ENCODE assay signal across 8 mouse cellular contexts in the genomic region with DNA sequence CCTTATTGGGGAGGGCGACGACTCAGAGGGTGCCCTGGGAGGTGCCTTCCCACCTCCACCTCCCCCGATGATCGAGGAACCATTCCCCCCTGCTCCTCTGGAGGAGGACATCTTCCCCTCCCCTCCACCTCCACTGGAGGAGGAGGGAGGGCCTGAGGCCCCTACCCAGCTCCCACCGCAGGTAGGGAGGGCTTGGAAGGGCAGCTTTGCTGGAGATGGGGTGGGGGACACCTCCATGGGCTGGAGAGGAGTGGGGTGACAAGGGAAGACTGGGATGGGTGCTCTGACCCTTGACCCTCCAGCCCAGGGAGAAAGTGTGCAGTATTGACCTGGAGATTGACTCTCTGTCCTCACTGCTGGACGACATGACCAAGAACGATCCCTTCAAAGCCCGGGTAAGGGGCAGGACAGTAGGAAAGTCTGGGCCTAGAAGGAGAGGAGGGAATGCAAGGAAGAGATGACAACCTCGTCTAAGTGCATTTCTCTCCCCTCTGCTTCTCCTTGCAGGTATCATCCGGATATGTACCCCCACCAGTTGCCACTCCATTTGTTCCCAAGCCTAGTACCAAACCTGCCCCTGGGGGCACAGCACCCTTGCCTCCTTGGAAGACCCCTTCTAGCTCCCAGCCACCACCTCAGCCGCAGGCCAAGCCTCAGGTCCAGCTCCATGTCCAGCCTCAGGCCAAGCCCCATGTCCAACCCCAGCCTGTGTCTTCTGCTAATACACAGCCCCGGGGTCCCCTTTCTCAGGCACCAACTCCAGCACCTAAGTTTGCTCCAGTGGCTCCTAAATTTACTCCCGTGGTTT. TPM values are rescaled to one million over a fixed set of nuclear protein-coding genes. Genes with fewer than 3 reads are reported as not detected.
A peak's percentile ranks its signal among the peaks of the same experiment; 100 is the strongest.
DNase-seq lines count a peak whose midpoint lies in the region; ATAC-seq and TF ChIP-seq lines count a peak whose summit lies in the region.

No protein-coding gene starts in this region.

- peak overlapping the region; percentile 80 for H3K4me3 ChIP-seq in kidney, postnatal 0 days (replicated peaks; ENCODE audit: low read depth, low read length)
- peak overlapping the region; percentile 73 for H3K4me3 ChIP-seq in embryonic facial prominence, embryonic 12.5 days
- peak overlapping the region; percentile 92 for H3K4me3 ChIP-seq in hindbrain, embryonic 15.5 days
- H3K4me3 ChIP-seq in midbrain, postnatal 0 days (ENCODE audit: low read depth, low read length): peak overlapping the region; percentile 89

- peak overlapping the region; percentile 98 for H3K27ac ChIP-seq in kidney, postnatal 0 days
- peak overlapping the region; percentile 97; the same call in 1 of the 2 replicates for H3K27ac ChIP-seq in embryonic facial prominence, embryonic 12.5 days
- no peak overlapping the region for H3K27ac ChIP-seq in hindbrain, embryonic 15.5 days (replicated peaks)
- H3K27ac ChIP-seq in midbrain, postnatal 0 days (ENCODE audit: low read depth, low read length): no peak overlapping the region

- ATAC-seq in kidney, postnatal 0 days (replicated peaks; ENCODE audit: low FRiP score, low read depth): no peak
- no peak for ATAC-seq in embryonic facial prominence, embryonic 12.5 days (ENCODE audit: insufficient number of reproducible peaks, insufficient read depth, low FRiP score, low TSS enrichment)
- ATAC-seq in hindbrain, embryonic 15.5 days (ENCODE audit: low FRiP score, low read depth): no peak; the same call in 1 of the 2 replicates
- ATAC-seq in midbrain, postnatal 0 days (ENCODE audit: low FRiP score): no peak

- H3K36me3 ChIP-seq in kidney, postnatal 0 days (ENCODE audit: insufficient read depth, low read length): peaks cover 10% of the 10 kb centered on the region
- H3K36me3 ChIP-seq in embryonic facial prominence, embryonic 12.5 days: peaks cover 34% of the 10 kb centered on the region
- H3K36me3 ChIP-seq in hindbrain, embryonic 15.5 days: peaks cover 6% of the 10 kb centered on the region; the same call in 1 of the 2 replicates
- H3K36me3 ChIP-seq in midbrain, postnatal 0 days (ENCODE audit: insufficient read depth, low read length): peaks cover 8% of the 10 kb centered on the region

- H3K9ac ChIP-seq in kidney, postnatal 0 days (ENCODE audit: low read depth, low read length): peak overlapping the region; percentile 91
- peak overlapping the region; percentile 86 for H3K9ac ChIP-seq in embryonic facial prominence, embryonic 12.5 days
- H3K9ac ChIP-seq in hindbrain, embryonic 15.5 days: peak overlapping the region; percentile 89
- peak overlapping the region; percentile 70 for H3K9ac ChIP-seq in midbrain, postnatal 0 days (replicated peaks; ENCODE audit: low read length, poor library complexity, severe bottlenecking)

- DNase-seq in kidney, postnatal 0 days (ENCODE audit: low spot score): no peak
- DNase-seq in kidney, adult 11 months: no peak
- DNase-seq in midbrain, postnatal 0 days (ENCODE audit: low spot score): no peak
- no peak for DNase-seq in ovary, postnatal 10 days (ENCODE audit: low spot score)
- DNase-seq in embryo, embryonic 10.5 days (ENCODE audit: low spot score): no peak
- no peak for DNase-seq in ovary, postnatal 14 days (ENCODE audit: low spot score)

- TF ChIP-seq CTCF in kidney, postnatal 0 days (IDR thresholded peaks at IDR 0.05; ENCODE audit: low read depth): no peak
- no peak for TF ChIP-seq CTCF in midbrain, postnatal 0 days (IDR thresholded peaks at IDR 0.05)

- H3K4me2 ChIP-seq in kidney, postnatal 0 days (ENCODE audit: low read length): peak overlapping the region; percentile 85
- H3K4me2 ChIP-seq in embryonic facial prominence, embryonic 12.5 days (replicated peaks): peak overlapping the region; percentile 84
- H3K4me2 ChIP-seq in hindbrain, embryonic 15.5 days: peak overlapping the region; percentile 91
- peak overlapping the region; percentile 92 for H3K4me2 ChIP-seq in midbrain, postnatal 0 days (ENCODE audit: low read depth, low read length, poor library complexity, severe bottlenecking)

- WGBS in kidney, postnatal 0 days: 38% methylated on average over 13 of the region's 13 CpGs
- WGBS in embryonic facial prominence, embryonic 12.5 days: 44% methylated on average over 13 of the region's 13 CpGs
- WGBS in hindbrain, embryonic 15.5 days: 41% methylated on average over 12 of the region's 13 CpGs
- WGBS in midbrain, postnatal 0 days: 57% methylated on average over 9 of the region's 13 CpGs

- no peaks in the 10 kb centered on the region for H3K27me3 ChIP-seq in kidney, postnatal 0 days (ENCODE audit: insufficient read depth, low read length)
- H3K27me3 ChIP-seq in embryonic facial prominence, embryonic 12.5 days: no peaks in the 10 kb centered on the region
- H3K27me3 ChIP-seq in hindbrain, embryonic 15.5 days: no peaks in the 10 kb centered on the region
- H3K27me3 ChIP-seq in midbrain, postnatal 0 days (ENCODE audit: insufficient read depth, low read length): no peaks in the 10 kb centered on the region

- no peaks in the 10 kb centered on the region for H3K9me3 ChIP-seq in kidney, postnatal 0 days (replicated peaks; ENCODE audit: low read length)
- no peaks in the 10 kb centered on the region for H3K9me3 ChIP-seq in embryonic facial prominence, embryonic 12.5 days
- H3K9me3 ChIP-seq in hindbrain, embryonic 15.5 days: no peaks in the 10 kb centered on the region
- no peaks in the 10 kb centered on the region for H3K9me3 ChIP-seq in midbrain, postnatal 0 days (ENCODE audit: low read length)

- peaks cover 38% of the 10 kb centered on the region for H3K4me1 ChIP-seq in kidney, postnatal 0 days (replicated peaks; ENCODE audit: insufficient read depth, low read length)
- H3K4me1 ChIP-seq in embryonic facial prominence, embryonic 12.5 days: peaks cover 36% of the 10 kb centered on the region
- H3K4me1 ChIP-seq in hindbrain, embryonic 15.5 days (replicated peaks): peaks cover 43% of the 10 kb centered on the region
- peaks cover 23% of the 10 kb centered on the region; the same call in 1 of the 2 replicates for H3K4me1 ChIP-seq in midbrain, postnatal 0 days (ENCODE audit: insufficient read depth, low read length)

RNA-seq across cellular contexts. Expression of a gene that starts 1.7 kb away (rescaled TPM):
- 92.9 and 103 TPM in 2 replicates for polyA plus RNA-seq in kidney, postnatal 0 days (2015; fragmentation: Nextera tagmentation; extraction: Ambion mirVana)
- polyA plus RNA-seq in embryonic facial prominence, embryonic 12.5 days (2016; fragmentation: Nextera tagmentation; extraction: Ambion mirVana): 102 and 107 TPM in 2 replicates
- polyA plus RNA-seq in hindbrain, embryonic 15.5 days (2015; fragmentation: Nextera tagmentation; extraction: Ambion mirVana): 50.2 and 63.0 TPM in 2 replicates
- total RNA-seq in midbrain, postnatal 0 days (2014; rRNA removed): 47.3 and 71.7 TPM in 2 replicates
- polyA plus RNA-seq in midbrain, postnatal 0 days (2015; fragmentation: Nextera tagmentation; extraction: Ambion mirVana): 60.5 and 62.7 TPM in 2 replicates

RNA-seq across cellular contexts. Expression of a gene that starts 21.9 kb away (rescaled TPM):
- polyA plus RNA-seq in kidney, postnatal 0 days (2015; fragmentation: Nextera tagmentation; extraction: Ambion mirVana): 6.6 and 6.9 TPM in 2 replicates
- polyA plus RNA-seq in embryonic facial prominence, embryonic 12.5 days (2016; fragmentation: Nextera tagmentation; extraction: Ambion mirVana): 4.7 and 7.2 TPM in 2 replicates
- 0.29 and 0.56 TPM in 2 replicates for polyA plus RNA-seq in hindbrain, embryonic 15.5 days (2015; fragmentation: Nextera tagmentation; extraction: Ambion mirVana)
- total RNA-seq in midbrain, postnatal 0 days (2014; rRNA removed): 0.71 and 1.1 TPM in 2 replicates
- 0.58 and 0.74 TPM in 2 replicates for polyA plus RNA-seq in midbrain, postnatal 0 days (2015; fragmentation: Nextera tagmentation; extraction: Ambion mirVana)

RNA-seq across cellular contexts. Expression of a gene that starts 26.7 kb away (rescaled TPM):
- 0.05 TPM in 1 of 2 replicates, not detected in the other for polyA plus RNA-seq in kidney, postnatal 0 days (2015; fragmentation: Nextera tagmentation; extraction: Ambion mirVana)
- polyA plus RNA-seq in embryonic facial prominence, embryonic 12.5 days (2016; fragmentation: Nextera tagmentation; extraction: Ambion mirVana): 1.2 and 1.4 TPM in 2 replicates
- 6.5 and 7.5 TPM in 2 replicates for polyA plus RNA-seq in hindbrain, embryonic 15.5 days (2015; fragmentation: Nextera tagmentation; extraction: Ambion mirVana)
- total RNA-seq in midbrain, postnatal 0 days (2014; rRNA removed): 55.6 and 59.6 TPM in 2 replicates
- 5.6 and 6.0 TPM in 2 replicates for polyA plus RNA-seq in midbrain, postnatal 0 days (2015; fragmentation: Nextera tagmentation; extraction: Ambion mirVana)

RNA-seq across cellular contexts. Expression of a gene that starts 48.9 kb away (rescaled TPM):
- polyA plus RNA-seq in kidney, postnatal 0 days (2015; fragmentation: Nextera tagmentation; extraction: Ambion mirVana): not detected in 2 replicates
- not detected in 2 replicates for polyA plus RNA-seq in embryonic facial prominence, embryonic 12.5 days (2016; fragmentation: Nextera tagmentation; extraction: Ambion mirVana)
- polyA plus RNA-seq in hindbrain, embryonic 15.5 days (2015; fragmentation: Nextera tagmentation; extraction: Ambion mirVana): not detected in 2 replicates
- not detected in 2 replicates for total RNA-seq in midbrain, postnatal 0 days (2014; rRNA removed)
- not detected in 2 replicates for polyA plus RNA-seq in midbrain, postnatal 0 days (2015; fragmentation: Nextera tagmentation; extraction: Ambion mirVana)

RNA-seq across cellular contexts. Expression of a gene that starts 54.1 kb away (rescaled TPM):
- polyA plus RNA-seq in kidney, postnatal 0 days (2015; fragmentation: Nextera tagmentation; extraction: Ambion mirVana): not detected in 2 replicates
- polyA plus RNA-seq in embryonic facial prominence, embryonic 12.5 days (2016; fragmentation: Nextera tagmentation; extraction: Ambion mirVana): not detected in 2 replicates
- not detected in 2 replicates for polyA plus RNA-seq in hindbrain, embryonic 15.5 days (2015; fragmentation: Nextera tagmentation; extraction: Ambion mirVana)
- total RNA-seq in midbrain, postnatal 0 days (2014; rRNA removed): not detected in 2 replicates
- polyA plus RNA-seq in midbrain, postnatal 0 days (2015; fragmentation: Nextera tagmentation; extraction: Ambion mirVana): not detected in 2 replicates

Comparison
In these comparisons a context has a peak if more than half of its experiments do, and no peak if none do; other contexts are left out.
1. H3K27ac ChIP-seq: peak in kidney, postnatal 0 days (single experiment) and embryonic facial prominence, embryonic 12.5 days (single experiment); none in hindbrain, embryonic 15.5 days (single experiment) and midbrain, postnatal 0 days (single experiment).
2. Peak in every context shown above with its lines, with median percentiles within 50 percentile points of each other: H3K4me2 ChIP-seq, H3K4me3 ChIP-seq and H3K9ac ChIP-seq.